Mouse (Mus musculus): ENCODE measurements around the gene Incenp. TPM values are rescaled to one million over a fixed set of nuclear protein-coding genes. Genes with fewer than 3 reads are reported as not detected.
"Not testable (repeated sequence)": the region's sequence is repeated elsewhere in the genome, so short reads cannot be mapped to it uniquely, and the experiment has no call there.

Gene Incenp
- polyA plus RNA-seq, 1 experiment = not detected

DNA sequence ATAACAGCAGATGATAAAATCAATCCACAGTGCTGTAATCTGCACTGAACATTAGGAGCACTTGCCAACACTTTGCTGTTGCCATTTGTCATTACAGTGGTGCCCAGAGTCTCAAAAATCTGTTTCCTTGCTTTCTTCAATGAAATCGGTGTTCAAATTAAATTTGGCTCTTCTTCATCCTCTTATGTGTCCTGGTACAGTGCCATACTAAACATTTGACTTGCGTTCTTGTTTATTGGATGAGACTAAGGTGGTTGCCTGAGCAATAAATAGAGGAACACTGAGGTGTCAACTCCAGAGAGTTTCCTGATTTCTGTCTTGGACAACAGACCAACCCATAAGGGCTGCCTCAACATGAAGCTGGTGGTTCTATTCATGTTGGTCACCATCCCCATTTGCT is 52.1 kb downstream of the Incenp start, which contains the start of gene Scgb2a2:
Gene Scgb2a2 (plus strand): TSS at position 301 of the 400 bp plus-strand sequence.
- WGBS = 80% methylated on average over 2 of the region's 2 CpGs
- Histone ChIP-seq H3K4me1 (ENCODE audit: control insufficient read depth, insufficient read depth, low read length) (no peaks in the 10 kb centered on the region), H3K27ac (ENCODE audit: insufficient read depth, low read depth, low read length) (no peak within 1 kb of the TSS), H3K4me3 (ENCODE audit: insufficient read depth, low read depth, low read length) (no peak within 1 kb of the TSS)
- TF ChIP-seq CTCF (IDR thresholded peaks at IDR 0.05; ENCODE audit: insufficient read depth, low read depth, low read length) (no peak), POLR2A (IDR thresholded peaks at IDR 0.05; ENCODE audit: insufficient read depth, low read depth, low read length) (no peak)

GRCm38 (mm10) chr19:9837341-9837715 is 62.0 kb downstream of the Incenp start:
- Histone ChIP-seq H3K27ac (ENCODE audit: insufficient read depth, low read depth, low read length) (no peak overlapping the region), H3K4me3 (ENCODE audit: insufficient read depth, low read depth, low read length) (no peak overlapping the region), H3K4me1 (ENCODE audit: control insufficient read depth, insufficient read depth, low read length) (no peaks in the 10 kb centered on the region)
- TF ChIP-seq POLR2A (IDR thresholded peaks at IDR 0.05; ENCODE audit: insufficient read depth, low read depth, low read length) (no peak), CTCF (IDR thresholded peaks at IDR 0.05; ENCODE audit: insufficient read depth, low read depth, low read length) (no peak)
- WGBS = 56% methylated on average over 2 of the region's 2 CpGs

DNA sequence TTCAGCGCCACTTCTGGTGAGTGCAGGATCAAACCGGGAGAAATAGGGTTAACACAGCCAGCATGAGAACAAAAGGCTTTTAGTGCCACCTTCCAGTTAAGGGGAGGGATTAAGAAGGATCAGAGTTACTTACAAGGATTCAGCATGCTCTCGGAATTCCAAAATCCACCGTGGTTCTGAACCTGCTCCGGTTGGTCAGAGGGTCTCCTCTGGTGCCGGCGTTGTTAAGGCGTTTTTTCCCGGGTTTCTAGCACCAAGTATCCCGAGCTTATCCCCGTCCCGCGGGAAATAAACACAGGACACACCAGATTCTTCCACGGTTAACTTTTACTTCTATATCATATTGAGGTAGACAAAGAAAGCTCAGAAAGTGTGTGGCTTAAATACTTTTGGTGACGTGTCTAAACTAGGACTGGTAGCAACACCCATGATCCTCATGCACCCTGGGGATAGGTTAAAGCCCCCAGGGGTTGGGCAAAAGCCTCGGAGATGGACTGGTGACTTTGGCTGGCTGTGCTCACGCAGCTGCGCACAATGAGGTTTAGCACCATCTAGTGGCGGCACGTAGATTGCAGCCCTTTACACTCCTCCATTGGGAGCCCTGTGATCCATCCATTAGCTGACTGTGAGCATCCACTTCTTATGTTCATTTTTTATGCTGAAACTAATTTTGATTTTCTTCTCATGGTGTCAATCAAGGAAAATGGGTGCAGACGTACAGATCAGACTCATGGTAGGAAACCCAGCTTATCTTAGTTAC is 62.6 kb downstream of the Incenp start:
- WGBS = 15% methylated on average over 20 of the region's 21 CpGs
- H3K4me1 ChIP-seq (ENCODE audit: control insufficient read depth, insufficient read depth, low read length); H3K27ac ChIP-seq (ENCODE audit: insufficient read depth, low read depth, low read length): not testable (repeated sequence)
- peak overlapping the region; percentile 34 for H3K4me3 ChIP-seq (ENCODE audit: insufficient read depth, low read depth, low read length)

Other genes with a start within 250 kb of the Incenp start
- gene Scgb2a2, start 52.0 kb downstream of the Incenp start, polyA plus RNA-seq (2012; ENCODE audit: insufficient read depth, insufficient read length, low replicate concordance, missing spikeins) = not detected in 2 replicates
- gene Fth1, start 81.0 kb upstream of the Incenp start, polyA plus RNA-seq (2012; ENCODE audit: insufficient read depth, insufficient read length, low replicate concordance, missing spikeins) = 1,416 TPM in 1 of 2 replicates, not detected in the other
- not detected in 2 replicates for gene Best1, start 102.1 kb upstream of the Incenp start, polyA plus RNA-seq (2012; ENCODE audit: insufficient read depth, insufficient read length, low replicate concordance, missing spikeins)
- gene Rab3il1, start 102.1 kb upstream of the Incenp start, polyA plus RNA-seq (2012; ENCODE audit: insufficient read depth, insufficient read length, low replicate concordance, missing spikeins) = not detected in 2 replicates
- gene Fads3, start 142.0 kb upstream of the Incenp start, polyA plus RNA-seq (2012; ENCODE audit: insufficient read depth, insufficient read length, low replicate concordance, missing spikeins) = not detected in 2 replicates
- 106 TPM in 1 of 2 replicates, not detected in the other for gene Fads2, start 202.2 kb upstream of the Incenp start, polyA plus RNA-seq (2012; ENCODE audit: insufficient read depth, insufficient read length, low replicate concordance, missing spikeins)

Measured in olfactory bulb, adult 2 months (tissue).